Mouse (Mus musculus) layer of hippocampus, adult 2 months (tissue): ENCODE measurements around the gene Rxra. TPM values are rescaled to one million over a fixed set of nuclear protein-coding genes. Genes with fewer than 3 reads are reported as not detected.

Experiments
- DNase-seq, 2 experiments: peaks; one replicate each; pipeline ENCODE4 v3.0.0; 2022; ENCODE audit warnings: low spot score in 2 of 2
- H3K27ac ChIP-seq: fragments of 200-600 bp; 2 replicates; pipeline ENCODE4 v1.8.1; 2022
- H3K4me3 ChIP-seq: fragments of 200-600 bp; 2 replicates; pipeline ENCODE4 v1.8.1; 2022; ENCODE audit warnings: mild to moderate bottlenecking
- CTCF ChIP-seq: fragments of 200-600 bp; conservative IDR thresholded peaks from 2 replicates; pipeline ENCODE4 v1.8.1; 2022; ENCODE audit warnings: antibody characterized with exemption, mild to moderate bottlenecking, moderate library complexity
- total RNA-seq, 2 experiments: library from RNA; stranded (reverse); gene quantifications; 2 replicates each; pipeline ENCODE4 v1.2.3; 2021

The Rxra gene
- total RNA-seq, 2 experiments from 2014 or later: 26.9 to 29.5 TPM

GRCm38 (mm10) chr2:27649862-27650661 is 26.2 kb upstream of the Rxra start:
- DNase-seq: no peak
- Histone ChIP-seq H3K4me3 (no peak overlapping the region), H3K27ac (no peak overlapping the region)
- TF ChIP-seq CTCF: no peak

GRCm38 (mm10) chr2:27650991-27651390 is 25.2 kb upstream of the Rxra start:
- TF ChIP-seq CTCF: no peak
- Histone ChIP-seq H3K4me3 (no peak overlapping the region), H3K27ac (no peak overlapping the region)
- no peak for DNase-seq

GRCm38 (mm10) chr2:27653496-27654030 is 22.7 kb upstream of the Rxra start:
- Histone ChIP-seq H3K27ac (no peak overlapping the region), H3K4me3 (no peak overlapping the region)
- no peak for TF ChIP-seq CTCF
- no peak for DNase-seq

- H3K4me3 ChIP-seq: no peak overlapping the region
- no peak for TF ChIP-seq CTCF
- H3K27ac ChIP-seq: no peak overlapping the region
- no peak for DNase-seq
These were observed 21.7 kb upstream of the Rxra start for GRCm38 (mm10) chr2:27654321-27655232.

- Histone ChIP-seq H3K4me3 (no peak overlapping the region), H3K27ac (no peak overlapping the region)
- no peak for TF ChIP-seq CTCF
- no peak for DNase-seq
These were observed 19.7 kb upstream of the Rxra start for GRCm38 (mm10) chr2:27656576-27656975.

GRCm38 (mm10) chr2:27665284-27665683 is 11.0 kb upstream of the Rxra start:
- Histone ChIP-seq H3K27ac (no peak overlapping the region), H3K4me3 (no peak overlapping the region)
- DNase-seq: no peak
- no peak for TF ChIP-seq CTCF

- no peak overlapping the region for H3K4me3 ChIP-seq
- no peak for DNase-seq
- H3K27ac ChIP-seq: no peak overlapping the region
- no peak for TF ChIP-seq CTCF
These were observed 9.5 kb upstream of the Rxra start for GRCm38 (mm10) chr2:27666719-27667118.

GRCm38 (mm10) chr2:27667677-27668076 is 8.6 kb upstream of the Rxra start:
- TF ChIP-seq CTCF: no peak
- no peak overlapping the region for H3K27ac ChIP-seq
- DNase-seq: no peak
- H3K4me3 ChIP-seq: no peak overlapping the region

GRCm38 (mm10) chr2:27670746-27671145 is 5.5 kb upstream of the Rxra start:
- DNase-seq: no peak
- TF ChIP-seq CTCF: no peak
- no peak overlapping the region for H3K27ac ChIP-seq
- no peak overlapping the region for H3K4me3 ChIP-seq

- Histone ChIP-seq H3K27ac (no peak overlapping the region), H3K4me3 (no peak overlapping the region)
- no peak for TF ChIP-seq CTCF
- DNase-seq: no peak
These were observed 4.6 kb upstream of the Rxra start for GRCm38 (mm10) chr2:27671633-27672091.

GRCm38 (mm10) chr2:27676478-27677325 is 462 bp downstream of the Rxra start:
- peak; percentile 23 to 44 for DNase-seq
- TF ChIP-seq CTCF: no peak
- Histone ChIP-seq H3K4me3 (peak overlapping the region; percentile 65), H3K27ac (peak overlapping the region; percentile 79)

- DNase-seq: no peak
- Histone ChIP-seq H3K27ac (peak overlapping the region; percentile 85), H3K4me3 (peak overlapping the region; percentile 65)
- TF ChIP-seq CTCF: no peak
These were observed 1.4 kb downstream of the Rxra start for GRCm38 (mm10) chr2:27677411-27678310.
